Comparison of ENCODE assay signal across 22 mouse cellular contexts in the genomic region with DNA sequence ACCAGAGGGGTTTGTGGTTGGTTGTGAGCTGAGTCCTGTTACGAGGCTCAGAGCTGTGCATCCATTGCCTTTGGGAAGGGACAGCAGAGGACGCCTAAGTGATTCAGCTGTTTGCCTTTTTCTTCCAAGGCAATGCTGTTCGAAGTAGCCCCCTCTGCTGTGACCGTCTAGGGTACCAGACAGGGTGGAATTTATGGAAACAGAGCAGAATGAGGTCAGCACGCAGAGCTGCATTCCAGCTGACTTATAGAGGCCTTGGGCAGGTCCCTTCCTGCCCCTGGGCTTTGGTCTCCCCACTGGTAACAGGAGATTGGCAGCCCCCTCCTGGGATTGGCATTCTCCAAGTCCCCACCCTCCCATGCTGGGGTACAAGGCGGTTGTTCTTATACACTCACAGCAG. TPM values are rescaled to one million over a fixed set of nuclear protein-coding genes. Genes with fewer than 3 reads are reported as not detected.
DNase-seq lines count a peak whose midpoint lies in the region; ATAC-seq and TF ChIP-seq lines count a peak whose summit lies in the region.
"Had no signal": no experiment of that assay in that cellular context is flagged by ENCODE, and none has a peak within 500 bp of the region (broad histone marks: within the 10 kb centered on the region; RNA-seq: fewer than 3 reads in every experiment).

No protein-coding gene starts in this region.

- peak overlapping the region; percentile 81 for H3K27ac ChIP-seq in lung, embryonic 16.5 days (ENCODE audit: low read length)
- H3K27ac ChIP-seq in ES-E14 (ENCODE audit: insufficient read depth, low read depth, low read length, poor library complexity, severe bottlenecking): peak overlapping the region; percentile 64
- peak overlapping the region; percentile 88 for H3K27ac ChIP-seq in embryonic facial prominence, embryonic 13.5 days
- H3K27ac ChIP-seq in stomach, postnatal 0 days (replicated peaks): peak overlapping the region; percentile 84
- no peak overlapping the region for H3K27ac ChIP-seq in midbrain, embryonic 14.5 days (replicated peaks; ENCODE audit: low read depth, low read length)
- H3K27ac ChIP-seq: heart, embryonic 13.5 days; hindbrain, postnatal 0 days had no signal

- peaks cover 6% of the 10 kb centered on the region; the same call in 1 of the 2 replicates for H3K36me3 ChIP-seq in lung, embryonic 16.5 days (ENCODE audit: control insufficient read depth, insufficient read depth, low read length)
- H3K36me3 ChIP-seq in ES-E14 (ENCODE audit: control insufficient read depth, insufficient read depth, low read length, poor library complexity, severe bottlenecking): peaks cover 24% of the 10 kb centered on the region
- H3K36me3 ChIP-seq in embryonic facial prominence, embryonic 13.5 days: peaks cover 50% of the 10 kb centered on the region
- H3K36me3 ChIP-seq in stomach, postnatal 0 days (ENCODE audit: control insufficient read depth, insufficient read depth, low read length): peaks cover 5% of the 10 kb centered on the region; the same call in 1 of the 2 replicates
- H3K36me3 ChIP-seq in midbrain, embryonic 14.5 days (ENCODE audit: control insufficient read depth, insufficient read depth, low read length): peaks cover 49% of the 10 kb centered on the region

- H3K4me2 ChIP-seq in lung, embryonic 16.5 days (ENCODE audit: low read depth, low read length): no peak overlapping the region
- no peak overlapping the region for H3K4me2 ChIP-seq in embryonic facial prominence, embryonic 13.5 days
- H3K4me2 ChIP-seq in stomach, postnatal 0 days (replicated peaks; ENCODE audit: low read depth): no peak overlapping the region
- no peak overlapping the region for H3K4me2 ChIP-seq in midbrain, embryonic 14.5 days (ENCODE audit: low read length)
- H3K4me2 ChIP-seq: heart, embryonic 13.5 days had no signal

- no peaks in the 10 kb centered on the region for H3K9me3 ChIP-seq in lung, embryonic 16.5 days (ENCODE audit: control insufficient read depth, low read length)
- no peaks in the 10 kb centered on the region for H3K9me3 ChIP-seq in ES-E14 (ENCODE audit: control insufficient read depth, insufficient read depth, low read depth, low read length)
- H3K9me3 ChIP-seq in embryonic facial prominence, embryonic 13.5 days: no peaks in the 10 kb centered on the region
- H3K9me3 ChIP-seq in stomach, postnatal 0 days (ENCODE audit: control insufficient read depth, low read length): no peaks in the 10 kb centered on the region
- H3K9me3 ChIP-seq in midbrain, embryonic 14.5 days (ENCODE audit: control insufficient read depth, low read length): no peaks in the 10 kb centered on the region
- H3K9me3 ChIP-seq: heart, embryonic 13.5 days had no signal

- H3K4me1 ChIP-seq in lung, embryonic 16.5 days (replicated peaks; ENCODE audit: control insufficient read depth, insufficient read depth, low read length): peaks cover 6% of the 10 kb centered on the region; the same call in 1 of the 2 replicates
- no peaks in the 10 kb centered on the region; the same call in 1 of the 2 replicates for H3K4me1 ChIP-seq in lung, adult 2 months (ENCODE audit: control insufficient read depth, insufficient read depth, low read length)
- peaks cover 16 to 45% of the 10 kb centered on the region in 2 experiments for H3K4me1 ChIP-seq in ES-E14 (ENCODE audit: control insufficient read depth in 2 of 2, insufficient read depth in 2 of 2, low read length in 2 of 2, poor library complexity in 1 of 2)
- peaks cover 32% of the 10 kb centered on the region for H3K4me1 ChIP-seq in embryonic facial prominence, embryonic 13.5 days
- H3K4me1 ChIP-seq in stomach, postnatal 0 days (replicated peaks; ENCODE audit: control insufficient read depth, insufficient read depth): 0 out of 2 replicates have a peak, but pooled peaks cover 2% of the 10 kb centered on the region
- peaks cover 2% of the 10 kb centered on the region; the same call in 1 of the 2 replicates for H3K4me1 ChIP-seq in midbrain, embryonic 14.5 days (ENCODE audit: control insufficient read depth, insufficient read depth, low read length)

- H3K27me3 ChIP-seq in lung, embryonic 16.5 days (ENCODE audit: control insufficient read depth, insufficient read depth, low read depth, low read length): peaks cover 13% of the 10 kb centered on the region
- H3K27me3 ChIP-seq in embryonic facial prominence, embryonic 13.5 days: peaks cover 35% of the 10 kb centered on the region
- no peaks in the 10 kb centered on the region for H3K27me3 ChIP-seq in stomach, postnatal 0 days (ENCODE audit: control insufficient read depth, insufficient read depth, low read length)
- peaks cover 22% of the 10 kb centered on the region for H3K27me3 ChIP-seq in midbrain, embryonic 14.5 days (ENCODE audit: control insufficient read depth, insufficient read depth, low read length)

- no peak overlapping the region for H3K9ac ChIP-seq in lung, embryonic 16.5 days (ENCODE audit: low read length)
- H3K9ac ChIP-seq in ES-E14 (ENCODE audit: insufficient read depth, low read depth, low read length, poor library complexity, severe bottlenecking): no peak overlapping the region; the same call in 1 of the 2 replicates
- no peak overlapping the region for H3K9ac ChIP-seq in embryonic facial prominence, embryonic 13.5 days
- no peak overlapping the region for H3K9ac ChIP-seq in stomach, postnatal 0 days (ENCODE audit: low read length)
- H3K9ac ChIP-seq in midbrain, embryonic 14.5 days (replicated peaks; ENCODE audit: low read length): no peak overlapping the region
- H3K9ac ChIP-seq: heart, embryonic 13.5 days had no signal

- TF ChIP-seq EP300 in stomach, postnatal 0 days (optimal IDR thresholded peaks at IDR 0.05): no peak

- no peak overlapping the region for H3K4me3 ChIP-seq in lung, embryonic 16.5 days (ENCODE audit: low read length)
- H3K4me3 ChIP-seq in lung, adult 2 months (replicated peaks; ENCODE audit: extremely low read depth, low read depth, low read length): no peak overlapping the region
- no peak overlapping the region for H3K4me3 ChIP-seq in ES-E14 (ENCODE audit: insufficient read depth in 1 of 2, low read depth in 1 of 2, low read length in 2 of 2, poor library complexity in 1 of 2, severe bottlenecking in 1 of 2)
- H3K4me3 ChIP-seq in embryonic facial prominence, embryonic 13.5 days: no peak overlapping the region
- H3K4me3 ChIP-seq in stomach, postnatal 0 days (ENCODE audit: low read depth, low read length): no peak overlapping the region
- no peak overlapping the region for H3K4me3 ChIP-seq in midbrain, embryonic 14.5 days (replicated peaks; ENCODE audit: low read depth, low read length)
- H3K4me3 ChIP-seq: heart, embryonic 13.5 days had no signal

- no peak for TF ChIP-seq CTCF in lung, adult 2 months (IDR thresholded peaks at IDR 0.05; ENCODE audit: insufficient read depth, low read length)
- TF ChIP-seq CTCF in stomach, postnatal 0 days (IDR thresholded peaks at IDR 0.05; ENCODE audit: low read depth): no peak

- no peak for TF ChIP-seq POLR2A in lung, adult 2 months (IDR thresholded peaks at IDR 0.05; ENCODE audit: borderline replicate concordance, extremely low read depth, low read depth, low read length)

- DNase-seq in lung, adult 2 months: no peak
- no peak for DNase-seq in ES-E14 (ENCODE audit: low read depth, low spot score)
- no peak for DNase-seq in stomach, postnatal 0 days (ENCODE audit: low spot score)
- no peak for DNase-seq in midbrain, embryonic 14.5 days
- no peak for DNase-seq in kidney, postnatal 4 days
- DNase-seq: adrenal gland, postnatal 25 days; cerebellum, adult 18-20 months; cerebellum, postnatal 36 days; kidney, adult 11 months; kidney, postnatal 14 days; layer of hippocampus, adult 9-11 months; spleen, adult 18-20 months; thymus, postnatal 25 days had no signal

- ATAC-seq in lung, embryonic 16.5 days (ENCODE audit: low read depth): no peak
- no peak; the same call in 1 of the 2 replicates for ATAC-seq in embryonic facial prominence, embryonic 13.5 days (ENCODE audit: insufficient number of reproducible peaks, insufficient read depth, low FRiP score, low TSS enrichment, low read depth)
- ATAC-seq in stomach, postnatal 0 days (ENCODE audit: low FRiP score, low TSS enrichment): no peak
- ATAC-seq in midbrain, embryonic 14.5 days (ENCODE audit: low FRiP score, low TSS enrichment): no peak
- ATAC-seq: activated CD4-positive, CD25-positive, alpha-beta regulatory T cell, adult 4 months; CD4-positive, CD25-positive, alpha-beta regulatory T cell, adult 4 months; forebrain, embryonic 14.5 days; hindbrain, postnatal 0 days; midbrain, embryonic 16.5 days had no signal

- WGBS in lung, embryonic 16.5 days: 48% methylated on average over 6 of the region's 6 CpGs
- WGBS in lung, adult 2 months: 73% methylated on average over 6 of the region's 6 CpGs
- 45% methylated on average over 6 of the region's 6 CpGs for whole genome bisulfite sequencing in embryonic facial prominence, embryonic 13.5 days
- 59% methylated on average over 6 of the region's 6 CpGs for WGBS in stomach, postnatal 0 days
- WGBS in midbrain, embryonic 14.5 days: 78% methylated on average over 6 of the region's 6 CpGs

- in situ Hi-C loops in ES-E14 (cut with MboI; ENCODE audit: low sequenced_read_pairs in 2 of 2, unreplicated experiment in 2 of 2): no loop called here

RNA-seq across cellular contexts. Expression of gene Sfn, which starts 2.9 kb away (rescaled TPM):
- 21.6 and 29.3 TPM in 2 replicates for polyA plus RNA-seq in lung, embryonic 16.5 days (2015; fragmentation: Nextera tagmentation; extraction: Ambion mirVana)
- 13.0 and 107 TPM in 2 replicates for polyA plus RNA-seq in lung, adult 2 months (2012; rRNA removed)
- total RNA-seq in ES-E14 (2012; rRNA removed): 35.8 and 46.6 TPM in 2 replicates
- 130 and 142 TPM in 2 replicates for polyA plus RNA-seq in embryonic facial prominence, embryonic 13.5 days (2015; fragmentation: Nextera tagmentation; extraction: Ambion mirVana)
- polyA plus RNA-seq in stomach, postnatal 0 days (2015; fragmentation: Nextera tagmentation; extraction: Ambion mirVana): 355 and 371 TPM in 2 replicates
- 0.88 and 1.3 TPM in 2 replicates for polyA plus RNA-seq in midbrain, embryonic 14.5 days (2014; fragmentation: Nextera tagmentation; extraction: Ambion mirVana)

RNA-seq across cellular contexts. Expression of gene Gpn2, which starts 20.7 kb away (rescaled TPM):
- polyA plus RNA-seq in lung, embryonic 16.5 days (2015; fragmentation: Nextera tagmentation; extraction: Ambion mirVana): 17.1 and 18.9 TPM in 2 replicates
- 40.8 and 43.3 TPM in 2 replicates for polyA plus RNA-seq in lung, adult 2 months (2012; rRNA removed)
- total RNA-seq in ES-E14 (2012; rRNA removed): 39.5 and 52.6 TPM in 2 replicates
- 16.4 and 21.2 TPM in 2 replicates for polyA plus RNA-seq in embryonic facial prominence, embryonic 13.5 days (2015; fragmentation: Nextera tagmentation; extraction: Ambion mirVana)
- polyA plus RNA-seq in stomach, postnatal 0 days (2015; fragmentation: Nextera tagmentation; extraction: Ambion mirVana): 13.9 and 14.8 TPM in 2 replicates
- polyA plus RNA-seq in midbrain, embryonic 14.5 days (2014; fragmentation: Nextera tagmentation; extraction: Ambion mirVana): 20.3 and 21.4 TPM in 2 replicates

RNA-seq across cellular contexts. Expression of gene Gpatch3, which starts 30.3 kb away (rescaled TPM):
- polyA plus RNA-seq in lung, embryonic 16.5 days (2015; fragmentation: Nextera tagmentation; extraction: Ambion mirVana): 5.6 and 6.5 TPM in 2 replicates
- 5.0 and 5.2 TPM in 2 replicates for polyA plus RNA-seq in lung, adult 2 months (2012; rRNA removed)
- total RNA-seq in ES-E14 (2012; rRNA removed): 14.4 and 19.9 TPM in 2 replicates
- 9.5 and 9.9 TPM in 2 replicates for polyA plus RNA-seq in embryonic facial prominence, embryonic 13.5 days (2015; fragmentation: Nextera tagmentation; extraction: Ambion mirVana)
- 3.6 and 3.8 TPM in 2 replicates for polyA plus RNA-seq in stomach, postnatal 0 days (2015; fragmentation: Nextera tagmentation; extraction: Ambion mirVana)
- polyA plus RNA-seq in midbrain, embryonic 14.5 days (2014; fragmentation: Nextera tagmentation; extraction: Ambion mirVana): 6.4 and 7.3 TPM in 2 replicates

RNA-seq across cellular contexts. Expression of gene Zdhhc18, which starts 45.1 kb away (rescaled TPM):
- 3.1 and 3.3 TPM in 2 replicates for polyA plus RNA-seq in lung, embryonic 16.5 days (2015; fragmentation: Nextera tagmentation; extraction: Ambion mirVana)
- polyA plus RNA-seq in lung, adult 2 months (2012; rRNA removed): 79.1 and 85.6 TPM in 2 replicates
- 39.0 and 55.8 TPM in 2 replicates for total RNA-seq in ES-E14 (2012; rRNA removed)
- polyA plus RNA-seq in embryonic facial prominence, embryonic 13.5 days (2015; fragmentation: Nextera tagmentation; extraction: Ambion mirVana): 3.9 and 4.2 TPM in 2 replicates
- 1.6 and 3.6 TPM in 2 replicates for polyA plus RNA-seq in stomach, postnatal 0 days (2015; fragmentation: Nextera tagmentation; extraction: Ambion mirVana)
- polyA plus RNA-seq in midbrain, embryonic 14.5 days (2014; fragmentation: Nextera tagmentation; extraction: Ambion mirVana): 3.8 and 5.8 TPM in 2 replicates

RNA-seq across cellular contexts. Expression of gene Nr0b2, which starts 51.7 kb away (rescaled TPM):
- polyA plus RNA-seq in lung, embryonic 16.5 days (2015; fragmentation: Nextera tagmentation; extraction: Ambion mirVana): 0.57 and 0.62 TPM in 2 replicates
- 0.36 and 0.54 TPM in 2 replicates for polyA plus RNA-seq in lung, adult 2 months (2012; rRNA removed)
- total RNA-seq in ES-E14 (2012; rRNA removed): 0.31 and 0.32 TPM in 2 replicates
- not detected in 2 replicates for polyA plus RNA-seq in embryonic facial prominence, embryonic 13.5 days (2015; fragmentation: Nextera tagmentation; extraction: Ambion mirVana)
- polyA plus RNA-seq in stomach, postnatal 0 days (2015; fragmentation: Nextera tagmentation; extraction: Ambion mirVana): 4.7 and 5.2 TPM in 2 replicates
- polyA plus RNA-seq in midbrain, embryonic 14.5 days (2014; fragmentation: Nextera tagmentation; extraction: Ambion mirVana): not detected in 2 replicates
- total RNA-seq: hematopoietic stem cell, adult 5-6 weeks had no signal
- polyA plus RNA-seq: activated CD4-positive, CD25-positive, alpha-beta regulatory T cell, adult 4 months; forebrain, embryonic 14.5 days; midbrain, embryonic 16.5 days had no signal
